Mouse (Mus musculus) heart, postnatal 0 days (tissue): ENCODE data around the gene Gm10337.

Experiments
- CTCF ChIP-seq: IDR thresholded peaks from 2 replicates; pipeline ENCODE4 v1.5.1; 2016; ENCODE audit warnings: antibody characterized with exemption, control low read depth, low read depth
- EP300 ChIP-seq: IDR thresholded peaks from 2 replicates; pipeline ENCODE4 v1.6.1; 2016; ENCODE audit warnings: antibody characterized with exemption, low read depth

GRCm38 (mm10) chr15:102500479-102500878 lies 3.0 kb upstream of the Gm10337 start:
- TF ChIP-seq CTCF: no peak
- TF ChIP-seq EP300: no peak
